Mouse (Mus musculus) testis, adult 2 months (tissue): ENCODE measurements at regions not wholly inside any gene's neighbourhood (a gene's known extent, or its start where the extent isn't known, plus 50 kb on each side); places are given as distances from the start of the nearest gene placed in this dataset.

ENCODE experiments used
- CTCF ChIP-seq: fragments of 200-500 bp; IDR thresholded peaks from 2 replicates; pipeline ENCODE4 v1.5.1; 2012; ENCODE audit warnings: low read depth, mild to moderate bottlenecking, inconsistent platforms, low read length, moderate library complexity; ENCODE audit not compliant: control insufficient read depth, insufficient read depth, insufficient replicate concordance
- POLR2A ChIP-seq: fragments of 200-500 bp; IDR thresholded peaks from 2 replicates; pipeline ENCODE4 v1.6.1; 2012; ENCODE audit warnings: low read depth, mild to moderate bottlenecking, inconsistent platforms, low read length, moderate library complexity; ENCODE audit not compliant: control insufficient read depth

DNA sequence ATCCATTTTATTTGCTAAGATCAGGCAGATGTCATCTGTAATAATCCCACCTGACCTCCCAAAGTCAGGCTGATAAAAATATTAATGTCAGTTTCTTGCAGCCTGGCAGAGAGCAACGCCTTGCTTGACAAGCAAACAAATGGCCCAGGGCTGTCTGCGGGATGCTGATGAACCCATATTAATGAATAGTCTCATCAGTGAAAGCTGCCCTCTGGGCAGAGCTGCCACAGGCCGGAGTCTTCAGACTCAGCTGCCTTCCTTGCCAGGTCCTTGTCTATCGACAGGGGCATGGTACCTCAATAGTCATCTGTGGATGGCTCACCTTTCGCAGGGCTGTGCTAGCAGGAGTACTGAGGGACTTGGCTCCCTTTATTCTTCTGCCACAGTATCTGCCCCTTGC lies 197.5 kb upstream of the Vstm2b start:
- TF ChIP-seq CTCF: no peak
- no peak for TF ChIP-seq POLR2A
